Mouse (Mus musculus) forebrain, embryonic 16.5 days (tissue): ENCODE data around the gene Cxcl2. TPM values are rescaled to one million over a fixed set of nuclear protein-coding genes. Genes with fewer than 3 reads are reported as not detected.

Experiments used
- ATAC-seq: fragments of 200-750 bp; cut with Nextera tagmentation; 2 replicates; pipeline ENCODE4 v1.8.0; 2017; ENCODE audit warnings: mild to moderate bottlenecking, moderate library complexity
- H3K27ac ChIP-seq: fragments of 300-500 bp; sonication (generic); 2 replicates; pipeline ENCODE4 v1.5.1; 2014; ENCODE audit warnings: low read length, control low read depth
- H3K27me3 ChIP-seq: fragments of 300-500 bp; sonication (generic); replicated peaks from 2 replicates; pipeline ENCODE4 v1.6.1; 2014; ENCODE audit warnings: low read length; ENCODE audit not compliant: control insufficient read depth, insufficient read depth
- H3K36me3 ChIP-seq: fragments of 300-500 bp; sonication (generic); 2 replicates; pipeline ENCODE4 v1.6.1; 2014; ENCODE audit not compliant: control insufficient read depth, insufficient read depth
- H3K4me1 ChIP-seq: fragments of 300-500 bp; sonication (generic); replicated peaks from 2 replicates; pipeline ENCODE4 v1.6.1; 2014; ENCODE audit warnings: low read length; ENCODE audit not compliant: control insufficient read depth, insufficient read depth
- H3K4me2 ChIP-seq: fragments of 300-500 bp; sonication (generic); 2 replicates; pipeline ENCODE4 v1.6.1; 2014; ENCODE audit warnings: mild to moderate bottlenecking, low read length, control low read depth
- H3K4me3 ChIP-seq: fragments of 300-500 bp; sonication (generic); replicated peaks from 2 replicates; pipeline ENCODE4 v1.5.1; 2014; ENCODE audit warnings: mild to moderate bottlenecking, low read length, control low read depth
- H3K9ac ChIP-seq: fragments of 300-500 bp; sonication (generic); replicated peaks from 2 replicates; pipeline ENCODE4 v1.6.1; 2014; ENCODE audit warnings: low read depth, low read length, control low read depth
- H3K9me3 ChIP-seq: fragments of 300-500 bp; sonication (generic); 2 replicates; pipeline ENCODE4 v1.6.1; 2016; ENCODE audit warnings: low read length; ENCODE audit not compliant: control insufficient read depth
- WGBS: fragments of 180-500 bp; shearing (Covaris S2); extraction: QIAGEN DNeasy Blood & Tissue Kit; methylation state at CpG from one replicate; pipeline ENCODE4 v1.1.7; 2014; 5-methylcytosine and 5-hydroxymethylcytosine counted together
- polyA plus RNA-seq: library from polyadenylated mRNA; unstranded; fragments of >200 nt; fragmentation: Nextera tagmentation; extraction: Ambion mirVana; gene quantifications from 2 replicates; pipeline ENCODE4 v1.2.1, GENCODE M21; 2015

Cxcl2 gene
- polyA plus RNA-seq, 1 experiment from 2014 or later: not detected

DNA sequence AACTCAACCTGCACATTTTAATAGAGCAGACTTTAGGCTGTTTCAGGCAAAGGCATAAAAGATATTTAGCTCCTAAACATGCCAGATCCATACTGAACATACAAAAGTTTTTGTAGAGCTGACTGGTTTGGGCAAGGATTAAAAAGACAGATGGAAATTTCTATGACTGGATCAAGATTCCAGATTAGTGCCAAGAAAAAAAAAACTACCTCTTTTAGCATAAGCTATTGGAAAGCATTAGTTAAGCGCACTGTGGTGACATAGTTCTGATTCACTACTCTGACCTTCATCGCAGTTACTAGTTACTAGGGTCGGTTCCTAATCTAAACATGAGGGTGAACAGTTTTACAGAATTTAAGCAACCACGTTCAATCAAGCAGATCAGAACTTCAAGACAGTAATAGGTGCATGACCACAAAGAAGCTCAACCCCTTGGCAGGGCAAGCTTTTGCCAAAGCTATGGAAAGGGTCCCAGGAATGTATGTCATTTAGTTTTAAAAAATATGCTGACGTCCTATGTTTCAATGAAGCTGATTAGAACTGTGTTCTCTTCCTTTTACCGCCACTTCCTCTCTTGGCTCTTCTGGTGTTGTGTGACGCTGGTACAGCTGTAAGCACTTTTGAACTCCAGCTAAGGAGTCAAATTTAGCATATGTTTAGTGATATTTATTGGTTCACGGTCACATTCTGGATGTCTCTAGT, 27.0 kb upstream of the Cxcl2 start:
- H3K27me3 ChIP-seq: no peaks in the 10 kb centered on the region
- 86% methylated on average over 8 of the region's 8 CpGs for WGBS
- H3K4me1 ChIP-seq: no peaks in the 10 kb centered on the region
- ATAC-seq: no peak
- H3K4me3 ChIP-seq: no peak overlapping the region
- no peak overlapping the region for H3K27ac ChIP-seq
- no peaks in the 10 kb centered on the region for H3K9me3 ChIP-seq
- H3K9ac ChIP-seq: no peak overlapping the region
- no peak overlapping the region for H3K4me2 ChIP-seq
- no peaks in the 10 kb centered on the region for H3K36me3 ChIP-seq

DNA sequence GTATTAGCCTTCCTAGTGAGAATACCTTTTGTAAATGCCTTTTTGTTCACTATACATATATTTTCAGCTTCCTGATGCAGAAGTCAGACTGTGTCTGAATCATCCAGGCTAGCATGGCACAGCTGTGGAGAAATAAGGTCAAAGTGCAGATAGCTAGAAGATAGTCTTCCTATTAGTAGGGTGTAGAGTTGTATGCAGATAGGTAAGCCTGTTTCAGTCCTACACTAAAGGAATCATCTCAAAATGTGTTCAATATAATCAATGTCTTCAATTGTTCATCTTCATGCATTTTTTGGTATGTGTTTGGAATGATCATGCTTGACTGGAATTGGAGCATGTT, 26.5 kb upstream of the Cxcl2 start:
- H3K4me3 ChIP-seq: no peak overlapping the region
- no peaks in the 10 kb centered on the region for H3K9me3 ChIP-seq
- H3K4me1 ChIP-seq: no peaks in the 10 kb centered on the region
- no peaks in the 10 kb centered on the region for H3K27me3 ChIP-seq
- no peak for ATAC-seq
- no peaks in the 10 kb centered on the region for H3K36me3 ChIP-seq
- no peak overlapping the region for H3K27ac ChIP-seq
- H3K9ac ChIP-seq: no peak overlapping the region
- no peak overlapping the region for H3K4me2 ChIP-seq

DNA sequence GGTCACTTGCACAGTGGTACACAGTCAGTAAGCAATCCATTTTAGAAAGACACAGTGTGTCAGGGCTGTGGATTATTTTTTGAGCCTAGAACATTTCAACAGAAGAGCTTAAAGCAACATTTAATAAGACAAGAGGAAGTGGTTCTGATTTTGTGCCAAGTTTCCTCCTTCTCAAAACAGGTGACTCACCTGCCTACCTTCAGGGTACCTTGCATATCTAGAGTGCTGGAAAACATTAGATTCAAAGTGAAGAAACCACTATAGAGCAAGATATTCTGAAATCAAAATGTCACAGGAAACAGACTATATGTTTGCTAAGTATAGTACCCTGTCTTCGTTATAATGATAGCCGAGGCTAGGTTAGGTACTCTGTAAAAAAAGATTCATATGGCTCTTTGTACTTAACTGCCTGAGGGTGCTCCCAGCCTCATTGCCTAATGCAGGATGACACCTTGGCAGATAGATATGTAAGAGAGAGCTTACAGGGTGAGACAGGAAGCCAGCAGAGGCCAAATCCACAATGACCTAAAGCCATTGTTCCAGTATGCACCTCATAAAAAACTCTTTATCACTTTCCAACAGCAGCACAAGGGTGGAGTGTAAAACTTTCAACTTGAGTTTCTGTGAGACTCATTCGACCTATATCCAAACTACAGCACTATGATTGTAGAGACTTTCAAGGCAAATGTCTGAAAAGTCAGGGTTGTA, 24.2 kb upstream of the Cxcl2 start:
- no peak overlapping the region for H3K9ac ChIP-seq
- WGBS: 77% methylated on average over 3 of the region's 3 CpGs
- no peak for ATAC-seq

DNA sequence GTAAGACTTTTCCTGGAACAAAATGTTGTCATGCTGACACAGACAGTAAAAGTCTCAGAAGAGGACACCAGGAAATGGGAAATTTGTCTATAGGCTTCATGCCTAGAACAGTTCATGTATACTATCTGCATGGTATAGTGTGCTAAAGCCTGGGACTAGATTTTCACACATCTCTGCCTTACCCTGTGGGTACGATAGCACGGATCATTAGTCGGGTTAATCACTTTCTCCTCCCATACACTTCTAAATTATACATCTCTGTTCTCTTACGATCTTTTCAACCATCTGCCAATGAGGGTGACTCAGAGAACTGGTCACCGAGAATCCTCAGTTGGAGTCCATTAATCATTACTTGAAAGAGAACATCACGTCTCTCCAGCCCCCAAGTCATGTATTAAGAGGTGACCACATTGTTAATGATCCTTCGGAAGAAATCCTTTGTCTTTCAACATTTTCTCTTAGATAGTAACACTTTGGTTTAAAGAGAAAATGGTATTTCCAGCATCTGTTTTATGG, 23.3 kb upstream of the Cxcl2 start:
- no peaks in the 10 kb centered on the region for H3K9me3 ChIP-seq
- no peaks in the 10 kb centered on the region for H3K27me3 ChIP-seq
- H3K36me3 ChIP-seq: no peaks in the 10 kb centered on the region
- no peak overlapping the region for H3K4me3 ChIP-seq
- 76% methylated on average over 7 of the region's 7 CpGs for WGBS
- ATAC-seq: no peak
- H3K27ac ChIP-seq: no peak overlapping the region
- H3K9ac ChIP-seq: no peak overlapping the region
- no peak overlapping the region for H3K4me2 ChIP-seq
- H3K4me1 ChIP-seq: no peaks in the 10 kb centered on the region

More for the DNA sequence above, 24.2 kb upstream of the Cxcl2 start:
- no peak overlapping the region for H3K4me3 ChIP-seq
- H3K27ac ChIP-seq: no peak overlapping the region
- no peaks in the 10 kb centered on the region for H3K27me3 ChIP-seq
- no peak overlapping the region for H3K4me2 ChIP-seq
- H3K4me1 ChIP-seq: no peaks in the 10 kb centered on the region
- no peaks in the 10 kb centered on the region for H3K36me3 ChIP-seq
- H3K9me3 ChIP-seq: no peaks in the 10 kb centered on the region

DNA sequence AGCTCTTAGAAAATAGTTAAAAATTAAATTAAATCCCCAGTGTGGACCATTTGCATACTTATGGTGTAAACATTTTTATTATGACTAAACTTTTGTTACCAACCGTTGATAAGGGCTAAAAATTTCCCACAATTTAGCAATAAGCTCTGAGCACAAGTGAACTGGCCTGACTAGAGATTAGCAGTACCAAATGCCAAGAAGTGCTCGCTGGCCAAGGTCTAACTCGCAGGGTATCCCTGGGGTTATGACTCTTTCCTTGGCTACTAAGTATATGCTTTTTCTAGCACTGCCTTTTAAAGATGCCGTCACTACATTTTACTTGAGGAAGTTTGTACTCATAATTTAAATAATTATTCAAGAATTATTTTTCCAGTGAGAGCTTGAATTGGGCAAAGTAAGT, 22.6 kb upstream of the Cxcl2 start:
- Histone ChIP-seq H3K4me3 (no peak overlapping the region), H3K9ac (no peak overlapping the region), H3K4me2 (no peak overlapping the region), H3K27ac (no peak overlapping the region), H3K9me3 (no peaks in the 10 kb centered on the region), H3K36me3 (no peaks in the 10 kb centered on the region), H3K4me1 (no peaks in the 10 kb centered on the region), H3K27me3 (no peaks in the 10 kb centered on the region)
- ATAC-seq: no peak
- 90% methylated on average over 4 of the region's 4 CpGs for WGBS

DNA sequence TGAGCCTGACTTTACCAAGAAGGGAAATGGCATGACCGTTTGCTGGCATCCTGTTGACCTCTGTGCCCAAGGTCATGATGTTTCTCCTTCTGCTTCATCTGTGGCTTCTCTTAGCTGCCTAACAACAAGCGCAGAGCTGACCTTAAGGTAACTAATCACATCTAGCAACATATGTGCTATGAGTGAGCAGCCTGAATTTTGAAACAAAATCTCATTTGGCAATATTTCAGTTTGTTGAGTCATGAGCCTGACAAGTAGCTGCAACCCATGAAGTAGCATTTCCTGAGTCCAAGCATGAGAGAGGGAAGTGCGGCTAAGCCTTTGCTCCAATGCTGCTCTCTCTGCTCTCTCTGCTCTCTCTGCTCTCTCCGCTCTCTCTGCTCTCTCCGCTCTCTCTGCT, 22.0 kb upstream of the Cxcl2 start:
- H3K4me2 ChIP-seq: no peak overlapping the region
- no peak overlapping the region for H3K9ac ChIP-seq
- H3K27ac ChIP-seq: no peak overlapping the region
- H3K4me1 ChIP-seq: no peaks in the 10 kb centered on the region
- no peak for ATAC-seq
- H3K27me3 ChIP-seq: no peaks in the 10 kb centered on the region
- no peak overlapping the region for H3K4me3 ChIP-seq
- H3K36me3 ChIP-seq: no peaks in the 10 kb centered on the region
- no peaks in the 10 kb centered on the region for H3K9me3 ChIP-seq
- 95% methylated on average over 5 of the region's 5 CpGs for WGBS

DNA sequence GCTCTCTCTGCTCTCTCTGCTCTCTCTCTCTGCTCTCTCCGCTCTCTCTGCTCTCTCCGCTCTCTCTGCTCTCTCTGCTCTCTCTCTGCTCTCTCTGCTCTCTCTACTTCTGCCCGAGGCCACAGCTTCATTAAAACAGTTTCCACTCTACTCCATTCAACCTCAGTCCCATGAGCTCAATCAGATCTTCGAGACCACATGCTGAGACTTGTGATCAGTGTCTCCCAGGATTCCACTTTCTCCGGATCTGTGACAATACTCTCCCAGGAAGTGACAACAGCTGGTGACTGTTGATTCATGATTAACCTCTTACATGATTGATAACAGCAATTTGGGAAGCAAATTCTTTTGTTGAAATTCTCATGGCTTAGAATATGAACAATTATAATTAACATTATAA, 21.5 kb upstream of the Cxcl2 start:
- Histone ChIP-seq H3K36me3 (no peaks in the 10 kb centered on the region), H3K4me1 (no peaks in the 10 kb centered on the region), H3K27ac (no peak overlapping the region), H3K4me3 (no peak overlapping the region), H3K9me3 (no peaks in the 10 kb centered on the region), H3K4me2 (no peak overlapping the region), H3K9ac (no peak overlapping the region), H3K27me3 (no peaks in the 10 kb centered on the region)
- ATAC-seq: no peak
- 78% methylated on average over 5 of the region's 5 CpGs for WGBS

DNA sequence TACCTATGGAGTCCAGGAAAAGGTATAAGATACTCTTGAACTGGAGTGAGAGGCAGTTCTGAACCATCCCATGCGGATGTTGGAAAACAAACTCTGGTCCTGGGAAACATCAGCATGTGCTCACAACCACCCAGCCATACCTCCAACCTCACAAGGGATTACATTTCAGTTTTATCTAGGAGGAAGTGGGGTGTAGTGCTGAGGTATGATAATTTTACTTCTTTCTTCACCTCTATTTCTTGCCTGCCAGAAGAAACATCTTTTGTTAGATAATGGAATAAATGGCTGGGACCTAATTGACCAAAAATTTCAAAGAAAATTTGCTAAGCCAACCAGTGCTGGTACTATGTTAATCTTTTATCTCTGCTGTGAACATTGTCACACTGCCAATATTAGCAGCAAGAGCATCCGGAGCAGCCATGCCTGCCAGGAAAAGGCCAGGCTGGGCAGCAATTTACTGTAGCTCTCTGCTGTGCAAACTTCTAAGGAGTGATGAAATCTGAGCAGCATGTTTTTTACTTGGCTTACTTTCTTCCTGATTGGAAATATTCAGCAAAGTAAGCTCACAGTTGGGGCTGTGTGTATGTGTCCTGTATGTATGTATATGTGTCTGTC, 18.9 kb upstream of the Cxcl2 start:
- no peak overlapping the region for H3K27ac ChIP-seq
- ATAC-seq: peak; percentile 47; the same call in 1 of the 2 replicates
- 49% methylated on average over 2 of the region's 2 CpGs for WGBS

GRCm38 (mm10) chr5:90888661-90889060, 15.0 kb upstream of the Cxcl2 start:
- H3K9me3 ChIP-seq: no peaks in the 10 kb centered on the region
- no peak overlapping the region for H3K9ac ChIP-seq
- no peak overlapping the region for H3K4me3 ChIP-seq
- no peak overlapping the region for H3K4me2 ChIP-seq
- H3K36me3 ChIP-seq: no peaks in the 10 kb centered on the region
- WGBS: 68% methylated on average over 5 of the region's 5 CpGs
- H3K27me3 ChIP-seq: no peaks in the 10 kb centered on the region
- no peak overlapping the region for H3K27ac ChIP-seq
- H3K4me1 ChIP-seq: peaks cover 7% of the 10 kb centered on the region
- ATAC-seq: no peak

More for the DNA sequence above, 18.9 kb upstream of the Cxcl2 start:
- Histone ChIP-seq H3K9ac (no peak overlapping the region), H3K9me3 (no peaks in the 10 kb centered on the region), H3K36me3 (no peaks in the 10 kb centered on the region), H3K4me2 (no peak overlapping the region), H3K27me3 (no peaks in the 10 kb centered on the region), H3K4me1 (no peaks in the 10 kb centered on the region), H3K4me3 (no peak overlapping the region)
